Mouse (Mus musculus): ENCODE data around the gene Vmn1r17. TPM values are rescaled to one million over a fixed set of nuclear protein-coding genes. Genes with fewer than 3 reads are reported as not detected.
A peak's percentile ranks its signal among the peaks of the same experiment; 100 is the strongest.
"Not testable (repeated sequence)": the region's sequence is repeated elsewhere in the genome, so short reads cannot be mapped to it uniquely, and the experiment has no call there.

Gene Vmn1r17
- not detected in 2 replicates for polyA plus RNA-seq (2015; fragmentation: Nextera tagmentation; extraction: Ambion mirVana)

DNA sequence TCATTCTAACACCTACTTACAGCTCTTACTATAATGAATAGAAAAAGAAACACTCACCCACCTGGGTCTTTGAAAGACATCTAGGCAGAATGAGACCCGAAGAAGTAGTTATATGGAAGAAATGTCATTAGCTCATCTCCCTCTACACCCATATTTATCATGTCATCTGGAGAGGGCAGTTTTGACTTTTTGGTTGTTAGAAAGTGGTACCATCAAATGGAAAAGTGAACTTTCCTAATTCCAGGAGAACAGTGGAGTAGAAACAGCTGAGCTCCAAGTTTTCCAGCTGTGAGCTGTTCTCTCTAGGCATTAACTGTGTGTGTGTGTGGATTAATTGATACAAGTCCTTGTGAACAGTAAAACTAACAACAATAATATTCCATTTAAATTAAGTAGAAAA is at the start of gene Vmn1r17:
Vmn1r17 (minus strand) TSS at position 101 of the 400 bp plus-strand sequence.
- H3K4me3 ChIP-seq (ENCODE audit: low read length): no peak within 1 kb of the TSS
- no peak within 1 kb of the TSS for H3K9ac ChIP-seq (ENCODE audit: low read depth, low read length)
- H3K27me3 ChIP-seq (replicated peaks; ENCODE audit: control insufficient read depth, insufficient read depth, low read length): no peaks in the 10 kb centered on the region
- no peak for ATAC-seq
- H3K9me3 ChIP-seq (ENCODE audit: control insufficient read depth, low read length): no peaks in the 10 kb centered on the region
- no peaks in the 10 kb centered on the region for H3K4me1 ChIP-seq (ENCODE audit: control insufficient read depth, insufficient read depth, low read length)
- 90% methylated on average over 1 of the region's 1 CpGs for whole genome bisulfite sequencing
- no peak within 1 kb of the TSS for H3K27ac ChIP-seq (ENCODE audit: low read length)
- H3K36me3 ChIP-seq (ENCODE audit: control insufficient read depth, insufficient read depth, low read length): no peaks in the 10 kb centered on the region
- no peak within 1 kb of the TSS for H3K4me2 ChIP-seq (ENCODE audit: low read depth, low read length)

DNA sequence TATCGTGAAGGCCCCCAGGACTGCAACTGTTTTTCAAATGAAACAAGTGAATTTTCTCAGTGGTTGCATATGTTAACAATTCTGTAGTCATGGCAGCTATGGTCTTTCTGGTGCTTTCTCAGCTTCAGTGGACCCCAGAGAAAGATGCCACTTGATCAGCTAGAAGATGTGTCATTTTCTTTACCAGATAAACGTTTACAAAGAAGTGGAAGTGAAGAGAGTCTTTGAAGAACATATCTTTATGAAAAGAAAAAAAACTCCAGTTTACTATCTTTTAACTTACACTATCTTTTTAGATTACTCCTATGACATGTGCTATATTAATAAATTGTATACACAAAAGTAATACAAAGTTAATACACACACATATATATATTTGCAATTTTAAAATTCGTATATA is 40.0 kb upstream of the Vmn1r17 start, which contains the start of gene Vmn1r19:
Vmn1r19 (plus strand) TSS at position 301 of the 400 bp plus-strand sequence.
- not testable (repeated sequence) for H3K4me1 ChIP-seq (ENCODE audit: control insufficient read depth, insufficient read depth, low read length); H3K9me3 ChIP-seq (ENCODE audit: control insufficient read depth, low read length); H3K4me3 ChIP-seq (ENCODE audit: low read length); H3K27me3 ChIP-seq (replicated peaks; ENCODE audit: control insufficient read depth, insufficient read depth, low read length); ATAC-seq; H3K9ac ChIP-seq (ENCODE audit: low read depth, low read length); H3K36me3 ChIP-seq (ENCODE audit: control insufficient read depth, insufficient read depth, low read length); H3K27ac ChIP-seq (ENCODE audit: low read length); H3K4me2 ChIP-seq (ENCODE audit: low read depth, low read length)
- 65% methylated on average over 3 of the region's 3 CpGs for WGBS

DNA sequence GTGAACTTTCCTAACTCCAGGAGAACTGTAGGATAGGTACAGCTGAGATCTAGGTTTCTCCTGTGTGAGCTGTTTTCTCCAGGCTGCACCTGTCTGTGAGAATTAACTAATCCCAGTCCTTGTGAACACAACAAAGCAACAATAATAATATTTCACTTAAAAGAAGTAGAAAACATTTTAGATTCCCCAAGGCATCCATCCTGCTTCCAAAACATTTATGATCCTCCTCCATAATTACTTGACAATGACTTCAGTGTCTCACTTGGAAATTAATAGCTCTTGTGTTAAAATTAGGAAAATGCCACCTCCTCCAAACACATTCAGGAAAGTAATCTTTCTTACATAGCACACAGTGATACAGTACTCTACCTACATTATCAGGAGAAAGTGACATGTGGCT is 32.2 kb upstream of the Vmn1r17 start, which contains the start of gene Vmn1r18:
Vmn1r18 (minus strand) TSS at position 101 of the 400 bp plus-strand sequence.
- no peak for ATAC-seq
- Histone ChIP-seq H3K9ac (ENCODE audit: low read depth, low read length) (no peak within 1 kb of the TSS), H3K36me3 (ENCODE audit: control insufficient read depth, insufficient read depth, low read length) (no peaks in the 10 kb centered on the region), H3K27me3 (replicated peaks; ENCODE audit: control insufficient read depth, insufficient read depth, low read length) (no peaks in the 10 kb centered on the region), H3K4me2 (ENCODE audit: low read depth, low read length) (no peak within 1 kb of the TSS), H3K27ac (ENCODE audit: low read length) (no peak within 1 kb of the TSS), H3K4me3 (ENCODE audit: low read length) (no peak within 1 kb of the TSS), H3K4me1 (ENCODE audit: control insufficient read depth, insufficient read depth, low read length) (no peaks in the 10 kb centered on the region), H3K9me3 (ENCODE audit: control insufficient read depth, low read length) (no peaks in the 10 kb centered on the region)

DNA sequence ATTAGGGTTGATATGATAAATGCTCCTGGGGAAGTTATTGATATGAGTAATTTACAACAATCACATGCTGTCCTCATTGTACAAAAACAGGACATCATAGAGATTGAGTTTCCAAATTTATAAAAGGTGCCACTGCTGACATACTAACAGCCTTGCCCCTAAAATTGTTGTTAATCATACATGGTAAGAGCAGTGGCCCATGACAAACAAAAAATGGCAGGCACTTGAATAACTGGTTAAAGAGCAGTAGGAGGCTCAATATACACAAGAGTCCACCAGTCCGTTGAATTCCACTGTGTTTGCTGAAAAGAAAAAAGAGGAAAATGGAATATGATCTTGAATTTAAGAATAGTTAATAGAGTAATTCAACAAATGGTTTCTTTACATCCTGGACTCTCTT is 4.0 kb upstream of the Vmn1r17 start:
- Histone ChIP-seq H3K9ac (ENCODE audit: low read depth, low read length) (no peak overlapping the region), H3K27me3 (replicated peaks; ENCODE audit: control insufficient read depth, insufficient read depth, low read length) (no peaks in the 10 kb centered on the region), H3K4me3 (ENCODE audit: low read length) (no peak overlapping the region), H3K4me2 (ENCODE audit: low read depth, low read length) (no peak overlapping the region), H3K4me1 (ENCODE audit: control insufficient read depth, insufficient read depth, low read length) (no peaks in the 10 kb centered on the region), H3K9me3 (ENCODE audit: control insufficient read depth, low read length) (no peaks in the 10 kb centered on the region), H3K27ac (ENCODE audit: low read length) (no peak overlapping the region), H3K36me3 (ENCODE audit: control insufficient read depth, insufficient read depth, low read length) (no peaks in the 10 kb centered on the region)
- 83% methylated on average over 1 of the region's 1 CpGs for WGBS
- no peak for ATAC-seq

DNA sequence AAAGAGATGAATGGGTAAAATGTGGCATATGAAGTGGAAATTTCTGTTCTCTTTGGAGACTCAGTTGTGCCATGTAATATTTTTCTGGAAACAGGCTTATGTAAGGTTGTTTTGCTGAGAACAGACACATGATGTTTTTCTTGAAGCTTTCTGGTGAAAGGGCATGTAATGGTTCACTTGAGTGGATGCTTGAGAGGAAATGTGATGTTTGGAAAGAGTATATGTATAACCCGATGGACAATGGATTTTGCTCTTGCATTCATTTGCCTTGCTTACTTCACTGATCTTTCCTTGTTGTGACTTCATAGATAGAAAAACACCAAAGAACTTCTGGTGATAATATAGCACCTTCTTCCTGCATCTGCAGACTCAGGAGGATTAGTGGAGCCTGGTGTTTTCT is 2.3 kb upstream of the Vmn1r17 start:
- not testable (repeated sequence) for H3K4me2 ChIP-seq (ENCODE audit: low read depth, low read length); H3K27me3 ChIP-seq (replicated peaks; ENCODE audit: control insufficient read depth, insufficient read depth, low read length); H3K27ac ChIP-seq (ENCODE audit: low read length); H3K36me3 ChIP-seq (ENCODE audit: control insufficient read depth, insufficient read depth, low read length); H3K4me1 ChIP-seq (ENCODE audit: control insufficient read depth, insufficient read depth, low read length); H3K9me3 ChIP-seq (ENCODE audit: control insufficient read depth, low read length); H3K9ac ChIP-seq (ENCODE audit: low read depth, low read length); H3K4me3 ChIP-seq (ENCODE audit: low read length); ATAC-seq
- WGBS: 94% methylated on average over 1 of the region's 1 CpGs

DNA sequence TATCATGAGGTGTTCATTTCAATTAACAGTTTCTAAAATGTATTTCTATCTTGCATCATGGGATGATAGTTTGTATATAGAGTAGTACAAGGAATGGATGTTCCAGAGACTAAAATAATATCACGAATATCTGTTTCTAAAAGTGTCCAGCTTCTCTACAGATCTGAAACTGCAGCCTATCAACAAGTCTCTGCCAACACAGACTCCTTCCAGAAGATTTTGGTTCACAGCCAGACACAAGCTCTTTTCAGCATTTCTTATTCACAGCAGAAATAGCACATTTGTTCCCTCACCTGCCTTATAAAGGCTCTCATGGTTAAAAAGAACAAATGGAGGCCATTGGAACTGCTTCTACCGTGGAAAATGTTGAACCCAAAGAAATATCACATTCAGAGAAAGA is 6.7 kb downstream of the Vmn1r17 start:
- Histone ChIP-seq H3K9me3 (ENCODE audit: control insufficient read depth, low read length) (no peaks in the 10 kb centered on the region), H3K9ac (ENCODE audit: low read depth, low read length) (no peak overlapping the region), H3K4me2 (ENCODE audit: low read depth, low read length) (no peak overlapping the region), H3K36me3 (ENCODE audit: control insufficient read depth, insufficient read depth, low read length) (no peaks in the 10 kb centered on the region), H3K4me3 (ENCODE audit: low read length) (no peak overlapping the region), H3K27me3 (replicated peaks; ENCODE audit: control insufficient read depth, insufficient read depth, low read length) (no peaks in the 10 kb centered on the region), H3K27ac (ENCODE audit: low read length) (no peak overlapping the region), H3K4me1 (ENCODE audit: control insufficient read depth, insufficient read depth, low read length) (no peaks in the 10 kb centered on the region)
- 72% methylated on average over 2 of the region's 2 CpGs for WGBS
- no peak for ATAC-seq

DNA sequence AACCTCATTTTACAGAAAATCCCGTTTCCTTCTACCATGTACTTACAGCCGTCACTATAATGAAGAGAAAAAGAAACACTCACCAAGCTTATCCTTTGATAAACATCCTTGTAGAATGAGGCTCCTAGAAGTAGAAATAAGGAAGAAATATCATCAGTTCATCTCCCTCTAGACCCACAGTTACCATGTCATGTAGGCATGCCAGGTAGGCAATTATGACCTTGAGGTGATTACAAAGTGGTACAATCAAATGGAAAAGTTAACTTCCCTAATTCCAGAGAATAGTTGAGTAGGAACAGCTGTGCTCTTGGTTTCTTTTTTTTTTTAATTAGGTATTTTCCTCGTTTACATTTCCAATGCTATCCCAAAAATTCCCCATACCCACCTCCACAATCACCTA is 34.1 kb downstream of the Vmn1r17 start, which contains the start of gene Vmn1r16:
Vmn1r16 (minus strand) TSS at position 101 of the 400 bp plus-strand sequence.
- ATAC-seq: no peak
- Histone ChIP-seq H3K4me1 (ENCODE audit: control insufficient read depth, insufficient read depth, low read length) (no peaks in the 10 kb centered on the region), H3K9ac (ENCODE audit: low read depth, low read length) (no peak within 1 kb of the TSS), H3K36me3 (ENCODE audit: control insufficient read depth, insufficient read depth, low read length) (no peaks in the 10 kb centered on the region), H3K27ac (ENCODE audit: low read length) (no peak within 1 kb of the TSS), H3K9me3 (ENCODE audit: control insufficient read depth, low read length) (no peaks in the 10 kb centered on the region), H3K27me3 (replicated peaks; ENCODE audit: control insufficient read depth, insufficient read depth, low read length) (no peaks in the 10 kb centered on the region), H3K4me2 (ENCODE audit: low read depth, low read length) (no peak within 1 kb of the TSS), H3K4me3 (ENCODE audit: low read length) (no peak within 1 kb of the TSS)
- 77% methylated on average over 3 of the region's 3 CpGs for WGBS

DNA sequence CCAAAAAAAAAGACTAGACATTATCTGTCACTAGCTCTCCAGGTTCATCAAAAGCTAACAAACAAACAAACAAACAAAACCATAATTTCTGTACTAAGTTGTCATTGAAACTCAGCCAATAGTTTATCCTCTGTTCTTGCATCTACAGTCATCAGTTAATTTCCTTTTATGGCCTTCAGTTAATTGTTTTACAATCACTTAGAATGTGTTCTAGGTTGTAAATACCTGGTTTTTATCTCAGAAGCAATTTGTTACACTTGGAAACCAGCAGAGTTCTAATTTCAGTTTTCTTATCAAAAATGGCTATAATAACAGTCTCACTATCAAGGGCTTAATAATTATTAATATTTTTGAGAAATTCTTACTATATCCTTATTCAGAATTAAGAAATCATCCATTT is 37.4 kb downstream of the Vmn1r17 start:
- Histone ChIP-seq H3K36me3 (ENCODE audit: control insufficient read depth, insufficient read depth, low read length) (no peaks in the 10 kb centered on the region), H3K9me3 (ENCODE audit: control insufficient read depth, low read length) (no peaks in the 10 kb centered on the region), H3K4me2 (ENCODE audit: low read depth, low read length) (no peak overlapping the region), H3K9ac (ENCODE audit: low read depth, low read length) (no peak overlapping the region), H3K4me1 (ENCODE audit: control insufficient read depth, insufficient read depth, low read length) (no peaks in the 10 kb centered on the region), H3K4me3 (ENCODE audit: low read length) (no peak overlapping the region), H3K27ac (ENCODE audit: low read length) (no peak overlapping the region), H3K27me3 (replicated peaks; ENCODE audit: control insufficient read depth, insufficient read depth, low read length) (no peaks in the 10 kb centered on the region)
- peak; percentile 87 for ATAC-seq
